Mouse (Mus musculus) embryonic facial prominence, embryonic 14.5 days (tissue): Measurements from ENCODE around the gene Mrtfb. TPM values are rescaled to one million over a fixed set of nuclear protein-coding genes. Genes with fewer than 3 reads are reported as not detected.

ENCODE experiments used
- ATAC-seq: fragments of 200-750 bp; cut with Nextera tagmentation; 2 replicates; pipeline ENCODE4 v1.8.0; 2017; ENCODE audit warnings: low read depth, moderate number of reproducible peaks, moderate TSS enrichment
- DNase-seq: peaks from one replicate; pipeline ENCODE4 v3.0.0-alpha.2; 2015; ENCODE audit warnings: low spot score
- H3K27ac ChIP-seq: fragments of 300-500 bp; sonication (generic); replicated peaks from 2 replicates; pipeline ENCODE4 v1.5.1; 2014; ENCODE audit warnings: low read depth, mild to moderate bottlenecking, low read length, moderate library complexity
- H3K27me3 ChIP-seq: fragments of 300-500 bp; sonication (generic); replicated peaks from 2 replicates; pipeline ENCODE4 v1.6.1; 2014; ENCODE audit warnings: low read length; ENCODE audit not compliant: control insufficient read depth, insufficient read depth
- H3K36me3 ChIP-seq: fragments of 300-500 bp; sonication (generic); 2 replicates; pipeline ENCODE4 v1.6.1; 2014; ENCODE audit warnings: low read length, mixed read lengths; ENCODE audit not compliant: control insufficient read depth, insufficient read depth
- H3K4me1 ChIP-seq: fragments of 300-500 bp; sonication (generic); 2 replicates; pipeline ENCODE4 v1.6.1; 2014; ENCODE audit warnings: antibody characterized with exemption, low read length; ENCODE audit not compliant: control insufficient read depth, insufficient read depth
- H3K4me2 ChIP-seq: fragments of 300-500 bp; sonication (generic); 2 replicates; pipeline ENCODE4 v1.6.1; 2014; ENCODE audit warnings: low read depth, mild to moderate bottlenecking, low read length, moderate library complexity, mixed read lengths
- H3K4me3 ChIP-seq: fragments of 300-500 bp; sonication (generic); 2 replicates; pipeline ENCODE4 v1.5.1; 2014; ENCODE audit warnings: low read depth, mild to moderate bottlenecking, low read length
- H3K9ac ChIP-seq: fragments of 300-500 bp; sonication (generic); 2 replicates; pipeline ENCODE4 v1.6.1; 2014; ENCODE audit warnings: low read depth, mild to moderate bottlenecking, low read length, moderate library complexity, mixed read lengths
- H3K9me3 ChIP-seq: fragments of 300-500 bp; sonication (generic); 2 replicates; pipeline ENCODE4 v1.6.1; 2016; ENCODE audit warnings: low read length; ENCODE audit not compliant: control insufficient read depth
- WGBS: fragments of 180-500 bp; shearing (Covaris S2); extraction: QIAGEN DNeasy Blood & Tissue Kit; methylation state at CpG from one replicate; pipeline ENCODE4 v1.1.7; 2014; 5-methylcytosine and 5-hydroxymethylcytosine counted together
- polyA plus RNA-seq: library from polyadenylated mRNA; unstranded; fragments of >200 nt; fragmentation: Nextera tagmentation; extraction: Ambion mirVana; gene quantifications from 2 replicates; pipeline ENCODE4 v1.2.1, GENCODE M21; 2014

The Mrtfb gene
- polyA plus RNA-seq, 1 experiment from 2014 or later, result 22.5 TPM

- Histone ChIP-seq H3K4me1 (no peaks in the 10 kb centered on the region), H3K27ac (no peak overlapping the region), H3K36me3 (peaks cover 91% of the 10 kb centered on the region), H3K9me3 (peaks cover 4% of the 10 kb centered on the region; the same call in 1 of the 2 replicates), H3K4me3 (no peak overlapping the region), H3K4me2 (no peak overlapping the region), H3K9ac (no peak overlapping the region), H3K27me3 (no peaks in the 10 kb centered on the region)
- WGBS, result 80% methylated on average over 4 of the region's 4 CpGs
- DNase-seq, result peak; percentile 84
- ATAC-seq, result peak; percentile 78
Observed at GRCm38 (mm10) chr16:13409530-13410163, 153.4 kb downstream of the Mrtfb start.

- H3K9ac ChIP-seq, result no peak overlapping the region
- no peak overlapping the region for H3K4me2 ChIP-seq
- no peak overlapping the region for H3K27ac ChIP-seq
- no peak overlapping the region for H3K4me3 ChIP-seq
- 88% methylated on average over 2 of the region's 2 CpGs for WGBS
- DNase-seq (no peak), ATAC-seq (no peak)
- no peaks in the 10 kb centered on the region for H3K27me3 ChIP-seq
- peaks cover 85% of the 10 kb centered on the region for H3K36me3 ChIP-seq
- H3K4me1 ChIP-seq, result no peaks in the 10 kb centered on the region
- H3K9me3 ChIP-seq, result peaks cover 4% of the 10 kb centered on the region; the same call in 1 of the 2 replicates
Observed at GRCm38 (mm10) chr16:13410760-13411159, 154.5 kb downstream of the Mrtfb start.

GRCm38 (mm10) chr16:13411531-13411930 lies 155.2 kb downstream of the Mrtfb start:
- peaks cover 80% of the 10 kb centered on the region for H3K36me3 ChIP-seq
- H3K4me2 ChIP-seq, result no peak overlapping the region
- H3K27me3 ChIP-seq, result no peaks in the 10 kb centered on the region
- H3K9ac ChIP-seq, result no peak overlapping the region
- ATAC-seq, result no peak
- H3K9me3 ChIP-seq, result peaks cover 4% of the 10 kb centered on the region; the same call in 1 of the 2 replicates
- WGBS, result 92% methylated on average over 4 of the region's 4 CpGs
- no peak overlapping the region for H3K4me3 ChIP-seq
- no peak for DNase-seq
- H3K4me1 ChIP-seq, result no peaks in the 10 kb centered on the region
- H3K27ac ChIP-seq, result no peak overlapping the region

GRCm38 (mm10) chr16:13414566-13414965 lies 158.3 kb downstream of the Mrtfb start:
- no peak overlapping the region for H3K4me3 ChIP-seq
- no peak overlapping the region for H3K9ac ChIP-seq
- H3K4me2 ChIP-seq, result no peak overlapping the region
- H3K4me1 ChIP-seq, result no peaks in the 10 kb centered on the region
- peaks cover 4% of the 10 kb centered on the region; the same call in 1 of the 2 replicates for H3K9me3 ChIP-seq
- ATAC-seq (no peak), DNase-seq (no peak)
- WGBS, result 97% methylated on average over 7 of the region's 7 CpGs
- peaks cover 64% of the 10 kb centered on the region for H3K36me3 ChIP-seq
- H3K27ac ChIP-seq, result no peak overlapping the region
- H3K27me3 ChIP-seq, result no peaks in the 10 kb centered on the region

GRCm38 (mm10) chr16:13414972-13415371 lies 158.7 kb downstream of the Mrtfb start:
- peaks cover 60% of the 10 kb centered on the region for H3K36me3 ChIP-seq
- H3K4me3 ChIP-seq, result no peak overlapping the region
- peaks cover 4% of the 10 kb centered on the region; the same call in 1 of the 2 replicates for H3K9me3 ChIP-seq
- no peak for ATAC-seq
- no peaks in the 10 kb centered on the region for H3K27me3 ChIP-seq
- 82% methylated on average over 4 of the region's 4 CpGs for WGBS
- no peak overlapping the region for H3K9ac ChIP-seq
- no peak for DNase-seq
- no peak overlapping the region for H3K4me2 ChIP-seq
- H3K4me1 ChIP-seq, result no peaks in the 10 kb centered on the region
- no peak overlapping the region for H3K27ac ChIP-seq

GRCm38 (mm10) chr16:13415465-13415864 lies 159.2 kb downstream of the Mrtfb start:
- WGBS, result 95% methylated on average over 6 of the region's 6 CpGs

GRCm38 (mm10) chr16:13416465-13416864 lies 160.2 kb downstream of the Mrtfb start:
- ATAC-seq (no peak), DNase-seq (no peak)
- H3K4me1 ChIP-seq, result no peaks in the 10 kb centered on the region
- no peak overlapping the region for H3K4me3 ChIP-seq
- peaks cover under 1% of the 10 kb centered on the region; the same call in 1 of the 2 replicates for H3K9me3 ChIP-seq
- no peak overlapping the region for H3K4me2 ChIP-seq
- no peaks in the 10 kb centered on the region for H3K27me3 ChIP-seq
- H3K27ac ChIP-seq, result no peak overlapping the region
- no peak overlapping the region for H3K9ac ChIP-seq
- WGBS, result 79% methylated on average over 10 of the region's 10 CpGs
- peaks cover 45% of the 10 kb centered on the region for H3K36me3 ChIP-seq

More at GRCm38 (mm10) chr16:13415465-13415864, 159.2 kb downstream of the Mrtfb start:
- H3K27me3 ChIP-seq, result no peaks in the 10 kb centered on the region
- H3K36me3 ChIP-seq, result peaks cover 55% of the 10 kb centered on the region
- peaks cover 4% of the 10 kb centered on the region; the same call in 1 of the 2 replicates for H3K9me3 ChIP-seq
- DNase-seq (no peak), ATAC-seq (no peak)
- H3K27ac ChIP-seq, result no peak overlapping the region
- H3K4me3 ChIP-seq, result no peak overlapping the region
- no peak overlapping the region for H3K9ac ChIP-seq
- H3K4me1 ChIP-seq, result no peaks in the 10 kb centered on the region
- no peak overlapping the region for H3K4me2 ChIP-seq

GRCm38 (mm10) chr16:13417904-13418303 lies 161.6 kb downstream of the Mrtfb start:
- no peak for ATAC-seq
- H3K36me3 ChIP-seq, result peaks cover 31% of the 10 kb centered on the region
- 82% methylated on average over 5 of the region's 5 CpGs for WGBS

GRCm38 (mm10) chr16:13419752-13420151 lies 163.5 kb downstream of the Mrtfb start:
- no peak for DNase-seq
- H3K4me1 ChIP-seq, result no peaks in the 10 kb centered on the region
- no peak overlapping the region for H3K9ac ChIP-seq
- WGBS, result 69% methylated on average over 2 of the region's 2 CpGs
- no peaks in the 10 kb centered on the region for H3K27me3 ChIP-seq
- H3K27ac ChIP-seq, result no peak overlapping the region
- no peak for ATAC-seq
- no peak overlapping the region for H3K4me2 ChIP-seq
- H3K9me3 ChIP-seq, result no peaks in the 10 kb centered on the region
- no peak overlapping the region for H3K4me3 ChIP-seq
- H3K36me3 ChIP-seq, result peaks cover 13% of the 10 kb centered on the region

More at GRCm38 (mm10) chr16:13417904-13418303, 161.6 kb downstream of the Mrtfb start:
- H3K27me3 ChIP-seq, result no peaks in the 10 kb centered on the region
- H3K4me1 ChIP-seq, result no peaks in the 10 kb centered on the region
- H3K4me3 ChIP-seq, result no peak overlapping the region
- H3K9ac ChIP-seq, result no peak overlapping the region
- H3K9me3 ChIP-seq, result no peaks in the 10 kb centered on the region
- no peak for DNase-seq
- no peak overlapping the region for H3K4me2 ChIP-seq
- no peak overlapping the region for H3K27ac ChIP-seq
